Mouse (Mus musculus) stomach, embryonic 14.5 days (tissue): ENCODE results near the gene Sorbs1. TPM values are rescaled to one million over a fixed set of nuclear protein-coding genes. Genes with fewer than 3 reads are reported as not detected.

Source experiments
- ATAC-seq: fragments of 200-750 bp; cut with Nextera tagmentation; 2 replicates; pipeline ENCODE4 v1.8.0; 2017; ENCODE audit warnings: low read depth, moderate TSS enrichment; ENCODE audit not compliant: insufficient number of reproducible peaks, insufficient read depth, low FRiP score
- H3K27ac ChIP-seq: fragments of 300-500 bp; sonication (generic); 2 replicates; pipeline ENCODE4 v1.5.1; 2014; ENCODE audit warnings: mild to moderate bottlenecking, low read length, moderate library complexity, mixed read lengths
- H3K27me3 ChIP-seq: fragments of 300-500 bp; sonication (generic); 2 replicates; pipeline ENCODE4 v1.6.1; 2014; ENCODE audit warnings: low read length, control low read depth, mixed read lengths; ENCODE audit not compliant: control insufficient read depth, insufficient read depth
- H3K36me3 ChIP-seq: fragments of 300-500 bp; sonication (generic); 2 replicates; pipeline ENCODE4 v1.6.1; 2014; ENCODE audit warnings: mild to moderate bottlenecking, control low read depth, low read length, moderate library complexity, mixed read lengths; ENCODE audit not compliant: control insufficient read depth, insufficient read depth
- H3K4me1 ChIP-seq: fragments of 300-500 bp; sonication (generic); 2 replicates; pipeline ENCODE4 v1.6.1; 2014; ENCODE audit warnings: low read length, control low read depth, mixed read lengths; ENCODE audit not compliant: control insufficient read depth, insufficient read depth
- H3K4me2 ChIP-seq: fragments of 300-500 bp; sonication (generic); replicated peaks from 2 replicates; pipeline ENCODE4 v1.6.1; 2014; ENCODE audit warnings: low read depth, low read length, control low read depth
- H3K4me3 ChIP-seq: fragments of 300-500 bp; sonication (generic); 2 replicates; pipeline ENCODE4 v1.5.1; 2014; ENCODE audit warnings: low read depth, low read length, control low read depth
- H3K9ac ChIP-seq: fragments of 300-500 bp; sonication (generic); replicated peaks from 2 replicates; pipeline ENCODE4 v1.6.1; 2014; ENCODE audit warnings: low read depth, mild to moderate bottlenecking, control low read depth, low read length, moderate library complexity, mixed read lengths
- H3K9me3 ChIP-seq: fragments of 300-500 bp; sonication (generic); 2 replicates; pipeline ENCODE4 v1.6.1; 2016; ENCODE audit warnings: low read depth, low read length, control low read depth; ENCODE audit not compliant: control insufficient read depth
- WGBS: fragments of 180-500 bp; shearing (Covaris S2); extraction: QIAGEN DNeasy Blood & Tissue Kit; methylation state at CpG from one replicate; pipeline ENCODE4 v1.1.7; 2014; 5-methylcytosine and 5-hydroxymethylcytosine counted together
- polyA plus RNA-seq: library from polyadenylated mRNA; unstranded; fragments of >200 nt; fragmentation: Nextera tagmentation; extraction: Ambion mirVana; gene quantifications from 2 replicates; pipeline ENCODE4 v1.2.1, GENCODE M21; 2014

Gene Sorbs1
- polyA plus RNA-seq, 1 experiment from 2014 or later: 84.0 TPM

DNA sequence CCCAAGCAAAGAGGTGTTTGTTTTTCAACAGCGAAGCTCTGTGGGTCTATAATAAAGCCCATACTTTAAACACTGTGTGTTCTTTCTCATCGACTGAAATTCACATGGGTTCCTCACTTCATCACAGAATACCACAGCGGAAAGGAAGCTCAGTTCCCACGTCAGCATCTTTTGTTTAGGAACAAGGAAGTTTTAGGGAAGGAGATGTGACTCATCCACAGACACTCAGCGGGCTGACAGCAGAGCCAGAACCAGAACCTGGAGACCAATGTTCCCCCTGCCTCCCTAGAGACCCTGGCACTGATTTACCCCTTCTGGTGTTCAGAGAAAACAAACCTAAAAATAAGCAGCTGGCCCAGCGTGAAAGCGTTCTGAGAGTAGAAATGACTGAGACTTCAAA is 208.1 kb downstream of the Sorbs1 start:
- WGBS: 64% methylated on average over 7 of the region's 7 CpGs
- no peak overlapping the region for H3K9ac ChIP-seq
- H3K4me2 ChIP-seq: no peak overlapping the region
- no peaks in the 10 kb centered on the region for H3K36me3 ChIP-seq
- H3K4me1 ChIP-seq: 0 out of 2 replicates have a peak, but pooled peaks cover 3% of the 10 kb centered on the region
- no peaks in the 10 kb centered on the region for H3K27me3 ChIP-seq
- no peak overlapping the region for H3K4me3 ChIP-seq
- H3K9me3 ChIP-seq: no peaks in the 10 kb centered on the region
- no peak for ATAC-seq
- H3K27ac ChIP-seq: peak overlapping the region; percentile 2; the same call in 1 of the 2 replicates

DNA sequence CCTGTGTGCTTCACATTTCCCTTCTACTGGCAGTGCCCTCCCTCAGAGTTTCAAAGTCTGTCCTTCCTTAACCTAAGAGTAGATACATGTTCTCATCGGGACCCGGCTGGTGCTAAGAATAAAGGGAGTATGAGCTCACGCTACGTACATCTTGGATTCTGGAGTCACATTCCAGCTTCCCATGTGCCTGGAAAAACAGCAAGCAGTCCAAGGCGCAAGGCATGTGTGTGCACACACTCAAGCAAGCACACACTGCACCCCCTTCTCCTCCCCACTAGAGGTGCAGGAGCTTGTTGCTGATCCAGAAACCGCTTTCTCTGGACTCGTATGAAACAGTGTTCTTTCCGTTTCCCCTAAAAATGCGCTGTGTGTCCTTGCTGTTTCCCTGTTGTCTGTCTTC is 210.7 kb downstream of the Sorbs1 start:
- Histone ChIP-seq H3K4me1 (0 out of 2 replicates have a peak, but pooled peaks cover 3% of the 10 kb centered on the region), H3K4me2 (no peak overlapping the region), H3K36me3 (no peaks in the 10 kb centered on the region), H3K9me3 (no peaks in the 10 kb centered on the region), H3K27me3 (no peaks in the 10 kb centered on the region), H3K4me3 (no peak overlapping the region), H3K9ac (no peak overlapping the region), H3K27ac (no peak overlapping the region)
- ATAC-seq: no peak
- 68% methylated on average over 9 of the region's 9 CpGs for WGBS

DNA sequence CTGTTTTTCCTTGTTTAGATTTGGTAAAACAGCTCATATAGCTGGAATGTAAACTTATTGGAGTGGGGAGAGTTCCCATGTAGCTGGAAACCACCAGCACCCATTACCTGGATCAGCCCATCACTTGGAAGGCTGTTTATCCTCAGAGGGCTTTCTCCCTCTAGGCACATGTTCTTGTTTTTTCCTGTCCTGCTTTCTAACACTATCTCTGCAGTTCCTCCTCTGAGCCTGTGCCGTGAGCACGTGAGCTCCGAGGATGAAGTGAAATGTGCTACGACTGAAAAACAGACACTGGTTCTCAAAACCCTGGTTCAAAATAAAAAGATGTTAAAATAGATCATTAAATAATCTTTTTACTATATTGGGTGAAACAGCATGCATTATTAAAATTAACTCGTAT is 211.1 kb downstream of the Sorbs1 start:
- H3K4me3 ChIP-seq: no peak overlapping the region
- H3K9me3 ChIP-seq: no peaks in the 10 kb centered on the region
- no peak overlapping the region for H3K4me2 ChIP-seq
- ATAC-seq: no peak
- no peak overlapping the region for H3K9ac ChIP-seq
- H3K27me3 ChIP-seq: no peaks in the 10 kb centered on the region
- no peaks in the 10 kb centered on the region for H3K36me3 ChIP-seq
- 0 out of 2 replicates have a peak, but pooled peaks cover 3% of the 10 kb centered on the region for H3K4me1 ChIP-seq
- WGBS: 58% methylated on average over 5 of the region's 5 CpGs
- H3K27ac ChIP-seq: no peak overlapping the region

DNA sequence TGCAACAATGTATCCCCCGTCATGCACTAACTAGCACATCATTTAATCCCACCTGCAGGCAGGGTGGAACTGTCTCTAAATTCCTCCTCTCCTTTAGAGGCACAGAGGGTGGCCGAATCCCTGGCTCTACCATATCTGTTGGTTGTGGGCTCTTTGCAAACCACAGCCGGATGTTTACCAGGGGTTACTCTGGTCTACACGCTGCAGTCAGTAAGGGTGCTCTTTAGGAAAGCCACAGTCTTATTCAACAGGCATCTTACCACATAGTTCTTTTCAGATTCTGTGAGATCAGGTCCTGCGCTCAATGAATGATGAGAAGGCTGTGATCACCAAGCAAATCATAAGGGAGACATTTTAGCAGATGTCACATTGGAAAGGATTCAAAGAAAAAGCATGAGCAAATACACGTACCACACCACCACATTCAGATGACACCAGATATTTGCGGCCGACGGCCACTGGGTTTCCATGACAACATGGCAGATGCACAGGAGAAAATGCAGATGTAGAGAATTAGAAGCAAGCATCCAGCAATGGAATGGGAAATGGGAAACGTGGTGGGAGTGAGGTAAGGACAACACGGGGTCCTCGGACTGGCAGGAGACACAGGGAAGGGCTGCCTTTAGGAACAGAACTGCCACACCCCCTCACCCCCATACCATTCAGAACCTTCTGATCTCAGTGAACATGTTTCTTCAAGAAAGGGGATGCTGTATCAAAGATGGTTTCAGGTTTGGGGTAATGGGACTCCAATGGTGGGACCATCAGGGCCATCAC is 213.4 kb downstream of the Sorbs1 start:
- Histone ChIP-seq H3K36me3 (no peaks in the 10 kb centered on the region), H3K9me3 (no peaks in the 10 kb centered on the region), H3K4me1 (0 out of 2 replicates have a peak, but pooled peaks cover 3% of the 10 kb centered on the region), H3K9ac (no peak overlapping the region), H3K27me3 (no peaks in the 10 kb centered on the region), H3K4me3 (no peak overlapping the region), H3K4me2 (no peak overlapping the region), H3K27ac (no peak overlapping the region)
- ATAC-seq: no peak
- 83% methylated on average over 12 of the region's 12 CpGs for WGBS

DNA sequence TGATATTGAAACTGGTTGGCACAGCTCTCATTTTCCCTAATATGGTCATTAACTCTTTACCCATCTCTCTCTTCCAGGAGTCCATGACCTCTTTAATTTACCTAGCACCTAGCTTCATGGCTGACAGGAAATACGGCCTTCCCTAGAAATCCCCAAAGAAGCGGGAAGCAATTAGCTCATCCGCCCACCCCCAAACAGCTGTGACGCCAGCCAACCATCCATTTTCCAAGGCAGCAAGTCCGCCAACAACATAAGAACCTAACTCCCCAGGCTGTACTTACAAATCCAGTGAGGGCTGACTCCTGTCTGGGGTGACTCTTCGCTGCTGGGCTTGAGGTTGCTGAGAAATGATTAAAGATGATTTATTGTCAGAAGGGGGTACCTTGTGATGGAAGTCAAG is 214.4 kb downstream of the Sorbs1 start:
- Histone ChIP-seq H3K27ac (no peak overlapping the region), H3K4me1 (0 out of 2 replicates have a peak, but pooled peaks cover 3% of the 10 kb centered on the region), H3K36me3 (no peaks in the 10 kb centered on the region), H3K9me3 (no peaks in the 10 kb centered on the region), H3K4me2 (no peak overlapping the region), H3K27me3 (no peaks in the 10 kb centered on the region), H3K4me3 (no peak overlapping the region), H3K9ac (no peak overlapping the region)
- no peak for ATAC-seq
- 49% methylated on average over 6 of the region's 6 CpGs for WGBS

DNA sequence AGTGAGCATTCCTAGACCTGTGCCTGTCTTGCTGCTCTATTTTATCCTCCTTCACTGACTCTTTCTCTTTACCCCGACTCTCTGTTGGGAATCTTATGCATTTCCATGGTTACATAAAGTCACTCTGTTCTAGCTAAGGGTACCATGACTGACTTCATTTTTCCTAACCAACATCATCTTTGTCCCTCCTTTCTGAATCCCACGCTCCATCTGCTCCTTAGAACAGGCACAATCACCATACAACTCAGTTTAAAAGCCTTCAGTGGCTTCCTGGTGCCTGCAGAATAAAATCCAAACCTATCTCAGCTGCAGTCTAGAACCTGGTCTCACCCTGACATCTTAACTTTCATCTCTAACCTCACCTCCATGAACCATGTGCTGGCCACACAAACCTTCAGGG is 215.0 kb downstream of the Sorbs1 start:
- Histone ChIP-seq H3K36me3 (no peaks in the 10 kb centered on the region), H3K9me3 (no peaks in the 10 kb centered on the region), H3K4me1 (0 out of 2 replicates have a peak, but pooled peaks cover 3% of the 10 kb centered on the region), H3K4me2 (no peak overlapping the region), H3K27ac (no peak overlapping the region), H3K27me3 (no peaks in the 10 kb centered on the region), H3K4me3 (no peak overlapping the region), H3K9ac (no peak overlapping the region)
- ATAC-seq: no peak
- 86% methylated on average over 2 of the region's 2 CpGs for WGBS

DNA sequence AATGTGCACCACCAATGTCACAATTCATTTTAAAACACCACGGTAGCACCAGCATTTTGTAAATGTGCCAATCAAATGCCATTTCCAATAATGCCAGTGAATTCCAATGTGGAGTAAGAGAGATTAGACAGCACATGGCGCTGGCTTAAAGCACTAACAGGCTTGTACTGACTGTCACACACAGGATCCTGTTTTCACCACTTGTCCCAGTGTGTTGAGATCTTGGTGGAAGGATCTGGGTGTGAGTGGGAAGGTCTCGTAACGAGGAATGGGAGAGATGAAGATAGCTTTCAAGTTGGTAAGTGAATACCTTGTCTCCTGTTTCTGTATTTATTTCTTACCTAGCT is 215.8 kb downstream of the Sorbs1 start:
- Histone ChIP-seq H3K4me3 (no peak overlapping the region), H3K9me3 (no peaks in the 10 kb centered on the region), H3K27me3 (no peaks in the 10 kb centered on the region), H3K4me2 (no peak overlapping the region), H3K36me3 (no peaks in the 10 kb centered on the region), H3K9ac (no peak overlapping the region), H3K27ac (no peak overlapping the region), H3K4me1 (0 out of 2 replicates have a peak, but pooled peaks cover 3% of the 10 kb centered on the region)
- ATAC-seq: no peak
- WGBS: 64% methylated on average over 4 of the region's 4 CpGs

DNA sequence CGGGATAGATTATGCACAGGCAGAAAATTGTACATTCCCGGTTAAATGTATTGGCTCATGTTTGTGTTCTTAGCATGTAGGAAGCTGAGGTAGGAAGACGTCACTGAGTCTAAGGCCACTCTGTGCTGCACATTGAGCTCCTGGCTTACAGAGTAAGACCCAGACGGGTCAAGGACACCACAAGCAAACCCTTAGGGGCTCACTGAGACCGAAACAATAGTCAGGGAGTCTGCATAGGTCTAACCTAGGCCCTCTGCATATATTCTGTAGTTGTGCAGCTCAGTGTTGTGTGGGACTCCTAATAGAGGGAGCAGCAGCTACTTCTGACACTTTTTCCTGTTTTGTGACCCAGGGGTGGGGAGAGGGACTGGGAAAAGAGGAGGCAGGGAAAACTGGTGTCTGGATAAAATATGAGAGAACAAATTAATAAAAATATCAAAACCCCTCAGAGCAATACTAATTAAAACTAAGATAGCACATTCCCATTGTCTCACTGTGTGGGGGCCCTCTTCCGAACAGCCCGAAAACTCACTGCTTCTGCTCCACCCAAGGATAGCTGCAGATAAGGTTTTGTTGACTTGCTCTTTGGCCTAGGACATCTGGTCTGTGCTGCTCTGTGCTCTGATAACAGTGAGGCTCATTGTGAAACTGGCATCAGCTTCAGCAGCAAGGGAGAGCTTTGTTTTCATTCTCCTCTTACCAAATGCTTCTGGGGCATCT is 216.3 kb downstream of the Sorbs1 start:
- WGBS: 67% methylated on average over 7 of the region's 7 CpGs
- H3K27me3 ChIP-seq: no peaks in the 10 kb centered on the region
- H3K4me3 ChIP-seq: no peak overlapping the region
- H3K27ac ChIP-seq: no peak overlapping the region
- no peak overlapping the region for H3K9ac ChIP-seq
- ATAC-seq: peak; percentile 57; the same call in 1 of the 2 replicates
- H3K36me3 ChIP-seq: no peaks in the 10 kb centered on the region
- no peaks in the 10 kb centered on the region for H3K9me3 ChIP-seq
- no peaks in the 10 kb centered on the region for H3K4me1 ChIP-seq
- no peak overlapping the region for H3K4me2 ChIP-seq
